Mouse (Mus musculus) E14TG2a.4 (cell line): Measurements from ENCODE around the gene Litaf.

Experiments
- H3K27me3 ChIP-seq: 2 replicates; pipeline ENCODE4 v1.6.1; 2014; ENCODE audit warnings: low read length, control low read depth; ENCODE audit not compliant: insufficient read depth
- H3K36me3 ChIP-seq: 2 replicates; pipeline ENCODE4 v1.6.1; 2014; ENCODE audit warnings: low read length, control low read depth; ENCODE audit not compliant: insufficient read depth
- H3K4me1 ChIP-seq: replicated peaks from 2 replicates; pipeline ENCODE4 v1.6.1; 2014; ENCODE audit warnings: low read depth, low read length, control low read depth
- H3K4me3 ChIP-seq: replicated peaks from 2 replicates; pipeline ENCODE4 v1.5.1; 2014; ENCODE audit warnings: mild to moderate bottlenecking, low read length
- H3K9me3 ChIP-seq: 2 replicates; pipeline ENCODE4 v1.6.1; 2014; ENCODE audit warnings: low read length, control low read depth
- CTCF ChIP-seq: conservative IDR thresholded peaks from 2 replicates; pipeline ENCODE4 v1.5.1; 2014; ENCODE audit warnings: low read length
- NANOG ChIP-seq: IDR thresholded peaks from 2 replicates; pipeline ENCODE4 v1.6.1; 2014; ENCODE audit warnings: borderline replicate concordance, low read length, mixed read lengths
- POU5F1 ChIP-seq: IDR thresholded peaks from 2 replicates; pipeline ENCODE4 v1.6.1; 2014; ENCODE audit warnings: low read length, borderline replicate concordance

The Litaf gene

GRCm38 (mm10) chr16:11010270-11010669 is 55.7 kb downstream of the Litaf start:
- TF ChIP-seq CTCF (no peak), POU5F1 (no peak), NANOG (no peak)

GRCm38 (mm10) chr16:11008162-11008991 is 57.6 kb downstream of the Litaf start:
- Histone ChIP-seq H3K9me3 (peaks cover 9% of the 10 kb centered on the region), H3K27me3 (no peaks in the 10 kb centered on the region), H3K4me1 (peaks cover 40% of the 10 kb centered on the region), H3K4me3 (peak overlapping the region; percentile 72), H3K36me3 (no peaks in the 10 kb centered on the region)
- no peak for TF ChIP-seq CTCF
- no peak for TF ChIP-seq POU5F1
- TF ChIP-seq NANOG, result no peak

More at GRCm38 (mm10) chr16:11010270-11010669, 55.7 kb downstream of the Litaf start:
- peaks cover 40% of the 10 kb centered on the region for H3K4me1 ChIP-seq
- peaks cover 12% of the 10 kb centered on the region for H3K9me3 ChIP-seq
- no peak overlapping the region for H3K4me3 ChIP-seq
- H3K27me3 ChIP-seq, result no peaks in the 10 kb centered on the region
- no peaks in the 10 kb centered on the region for H3K36me3 ChIP-seq

GRCm38 (mm10) chr16:11006100-11006499 is 59.9 kb downstream of the Litaf start:
- Histone ChIP-seq H3K4me3 (no peak overlapping the region), H3K9me3 (no peaks in the 10 kb centered on the region), H3K27me3 (no peaks in the 10 kb centered on the region), H3K36me3 (no peaks in the 10 kb centered on the region), H3K4me1 (peaks cover 40% of the 10 kb centered on the region)
- TF ChIP-seq CTCF, result no peak
- TF ChIP-seq POU5F1, result no peak
- TF ChIP-seq NANOG, result no peak

- H3K36me3 ChIP-seq, result no peaks in the 10 kb centered on the region
- TF ChIP-seq NANOG (no peak), POU5F1 (no peak), CTCF (no peak)
- peaks cover 5% of the 10 kb centered on the region; the same call in 1 of the 2 replicates for H3K27me3 ChIP-seq
- no peaks in the 10 kb centered on the region for H3K9me3 ChIP-seq
- H3K4me1 ChIP-seq, result peaks cover 27% of the 10 kb centered on the region
- H3K4me3 ChIP-seq, result no peak overlapping the region
Observed at GRCm38 (mm10) chr16:11001703-11002659, 64.0 kb downstream of the Litaf start.

- Histone ChIP-seq H3K4me1 (peaks cover 17% of the 10 kb centered on the region), H3K36me3 (no peaks in the 10 kb centered on the region), H3K4me3 (no peak overlapping the region), H3K27me3 (peaks cover 5% of the 10 kb centered on the region; the same call in 1 of the 2 replicates), H3K9me3 (no peaks in the 10 kb centered on the region)
- TF ChIP-seq CTCF, result no peak
Observed at GRCm38 (mm10) chr16:10999809-11000208, 66.1 kb downstream of the Litaf start.

GRCm38 (mm10) chr16:10998224-10998623 is 67.7 kb downstream of the Litaf start:
- Histone ChIP-seq H3K4me3 (peak overlapping the region; percentile 7; the same call in 1 of the 2 replicates), H3K36me3 (no peaks in the 10 kb centered on the region), H3K27me3 (peaks cover 5% of the 10 kb centered on the region; the same call in 1 of the 2 replicates), H3K9me3 (no peaks in the 10 kb centered on the region), H3K4me1 (peaks cover 31% of the 10 kb centered on the region)
- TF ChIP-seq CTCF (peak; percentile 57), POU5F1 (no peak), NANOG (no peak)

- Histone ChIP-seq H3K4me1 (peaks cover 40% of the 10 kb centered on the region), H3K27me3 (peaks cover 14% of the 10 kb centered on the region), H3K9me3 (no peaks in the 10 kb centered on the region), H3K4me3 (no peak overlapping the region), H3K36me3 (no peaks in the 10 kb centered on the region)
- TF ChIP-seq POU5F1 (no peak), NANOG (no peak), CTCF (no peak)
Observed at GRCm38 (mm10) chr16:10996576-10996975, 69.4 kb downstream of the Litaf start.
